In genomic region chr1:163150203-163150855, GRCm38 (mm10) we compare ENCODE assay signal across 7 mouse cellular contexts.
DNase-seq lines count a peak whose midpoint lies in the region; ATAC-seq lines count a peak whose summit lies in the region.

No protein-coding gene starts in this region.

- peak; percentile 66 to 92 for DNase-seq in adrenal gland, adult (ENCODE audit: inconsistent age in 2 of 2, low spot score in 1 of 2)
- peak; percentile 87 for DNase-seq in cerebellum, postnatal 10 days
- peak; percentile 23 to 59 for DNase-seq in frontal cortex, postnatal 14 days (ENCODE audit: low spot score in 2 of 2)
- peak; percentile 82 for DNase-seq in hindbrain, embryonic 11.5 days (ENCODE audit: low spot score)
- DNase-seq in layer of hippocampus, adult 9-10 months (ENCODE audit: low spot score), result peak; percentile 71
- DNase-seq in lung, postnatal 25 days (ENCODE audit: low spot score), result peak; percentile 65
- peak; percentile 76 for DNase-seq in right cerebral cortex, adult 18-20 months

- peak; percentile 94 for ATAC-seq in hindbrain, embryonic 11.5 days (ENCODE audit: low FRiP score)

- H3K9me3 ChIP-seq in hindbrain, embryonic 11.5 days (ENCODE audit: control insufficient read depth, low read length), result no peaks in the 10 kb centered on the region

- H3K4me1 ChIP-seq in hindbrain, embryonic 11.5 days (replicated peaks; ENCODE audit: control insufficient read depth, insufficient read depth, low read length), result no peaks in the 10 kb centered on the region

- H3K27ac ChIP-seq in hindbrain, embryonic 11.5 days (ENCODE audit: low read depth, low read length), result no peak overlapping the region

- 0 out of 2 replicates have a peak overlapping the region, but pooled peaks have one; percentile 6 for H3K4me3 ChIP-seq in hindbrain, embryonic 11.5 days (ENCODE audit: low read depth, low read length)

- no peaks in the 10 kb centered on the region for H3K36me3 ChIP-seq in hindbrain, embryonic 11.5 days (ENCODE audit: control insufficient read depth, insufficient read depth, low read length)

- 37% methylated on average over 13 of the region's 13 CpGs for WGBS in hindbrain, embryonic 11.5 days

- no peaks in the 10 kb centered on the region for H3K27me3 ChIP-seq in hindbrain, embryonic 11.5 days (ENCODE audit: control insufficient read depth, insufficient read depth, low read length)

- H3K4me2 ChIP-seq in hindbrain, embryonic 11.5 days (replicated peaks; ENCODE audit: low read depth, low read length), result no peak overlapping the region

- H3K9ac ChIP-seq in hindbrain, embryonic 11.5 days (ENCODE audit: low read depth, low read length), result no peak overlapping the region
